Mouse (Mus musculus) intestine, embryonic 14.5 days (tissue): ENCODE results near the gene Scamp4. TPM values are rescaled to one million over a fixed set of nuclear protein-coding genes. Genes with fewer than 3 reads are reported as not detected.

Experiments
- ATAC-seq: fragments of 200-750 bp; cut with Nextera tagmentation; replicated peaks from 2 replicates; pipeline ENCODE4 v1.8.0; 2017; ENCODE audit warnings: low read depth, moderate number of reproducible peaks, moderate TSS enrichment, moderate library complexity; ENCODE audit not compliant: low FRiP score, low TSS enrichment
- DNase-seq: peaks from one replicate; pipeline ENCODE4 v3.0.0-alpha.2; 2018; ENCODE audit warnings: low spot score
- H3K27ac ChIP-seq: fragments of 300-500 bp; sonication (generic); 2 replicates; pipeline ENCODE4 v1.5.1; 2014; ENCODE audit warnings: low read depth, mild to moderate bottlenecking, control low read depth
- H3K27me3 ChIP-seq: fragments of 300-500 bp; sonication (generic); replicated peaks from 2 replicates; pipeline ENCODE4 v1.6.1; 2014; ENCODE audit warnings: low read length, control low read depth; ENCODE audit not compliant: control insufficient read depth, insufficient read depth
- H3K36me3 ChIP-seq: fragments of 300-500 bp; sonication (generic); 2 replicates; pipeline ENCODE4 v1.6.1; 2014; ENCODE audit warnings: low read length, control low read depth; ENCODE audit not compliant: control insufficient read depth, insufficient read depth
- H3K4me1 ChIP-seq: fragments of 300-500 bp; sonication (generic); replicated peaks from 2 replicates; pipeline ENCODE4 v1.6.1; 2014; ENCODE audit warnings: low read length, control low read depth, mixed read lengths; ENCODE audit not compliant: control insufficient read depth, insufficient read depth
- H3K4me2 ChIP-seq: fragments of 300-500 bp; sonication (generic); 2 replicates; pipeline ENCODE4 v1.6.1; 2014; ENCODE audit warnings: low read length
- H3K4me3 ChIP-seq: fragments of 300-500 bp; sonication (generic); 2 replicates; pipeline ENCODE4 v1.5.1; 2014; ENCODE audit warnings: low read depth, low read length, control low read depth, mixed read lengths
- H3K9ac ChIP-seq: fragments of 300-500 bp; sonication (generic); 2 replicates; pipeline ENCODE4 v1.6.1; 2014; ENCODE audit warnings: mild to moderate bottlenecking, low read length
- H3K9me3 ChIP-seq: fragments of 300-500 bp; sonication (generic); 2 replicates; pipeline ENCODE4 v1.6.1; 2016; ENCODE audit warnings: low read length, control low read depth; ENCODE audit not compliant: control insufficient read depth
- WGBS: fragments of 180-500 bp; shearing (Covaris S2); extraction: QIAGEN DNeasy Blood & Tissue Kit; methylation state at CpG from one replicate; pipeline ENCODE4 v1.1.7; 2014; 5-methylcytosine and 5-hydroxymethylcytosine counted together
- polyA plus RNA-seq: library from polyadenylated mRNA; unstranded; fragments of >200 nt; fragmentation: Nextera tagmentation; extraction: Ambion mirVana; gene quantifications from 2 replicates; pipeline ENCODE4 v1.2.1, GENCODE M21; 2014

The Scamp4 gene
- polyA plus RNA-seq, 1 experiment from 2014 or later: 108 TPM

DNA sequence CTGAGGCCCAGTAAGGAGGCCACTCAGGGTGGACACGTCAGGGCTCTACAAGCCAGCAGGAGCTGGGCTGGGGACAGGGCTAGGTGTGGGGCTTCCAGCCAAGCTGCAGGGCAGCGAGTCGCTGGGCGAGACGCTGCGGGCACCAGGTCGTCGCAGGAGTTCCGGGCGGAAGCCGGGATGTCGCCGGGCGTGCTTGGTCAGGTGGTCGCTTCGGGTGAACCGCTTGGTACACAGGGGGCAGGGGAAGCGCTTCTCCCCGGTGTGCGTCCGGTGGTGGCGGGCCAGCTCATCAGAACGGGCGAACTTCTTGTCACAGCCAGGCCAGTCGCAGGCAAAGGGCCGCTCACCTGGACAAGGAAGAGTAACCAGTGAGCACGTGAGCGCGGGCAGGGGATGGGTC, 33.8 kb upstream of the Scamp4 start:
- DNase-seq: no peak
- Histone ChIP-seq H3K27me3 (no peaks in the 10 kb centered on the region), H3K9me3 (no peaks in the 10 kb centered on the region), H3K4me3 (no peak overlapping the region), H3K4me2 (no peak overlapping the region), H3K27ac (no peak overlapping the region), H3K36me3 (peaks cover 21% of the 10 kb centered on the region), H3K9ac (no peak overlapping the region), H3K4me1 (peaks cover 31% of the 10 kb centered on the region)
- ATAC-seq: no peak
- 93% methylated on average over 29 of the region's 29 CpGs for WGBS

DNA sequence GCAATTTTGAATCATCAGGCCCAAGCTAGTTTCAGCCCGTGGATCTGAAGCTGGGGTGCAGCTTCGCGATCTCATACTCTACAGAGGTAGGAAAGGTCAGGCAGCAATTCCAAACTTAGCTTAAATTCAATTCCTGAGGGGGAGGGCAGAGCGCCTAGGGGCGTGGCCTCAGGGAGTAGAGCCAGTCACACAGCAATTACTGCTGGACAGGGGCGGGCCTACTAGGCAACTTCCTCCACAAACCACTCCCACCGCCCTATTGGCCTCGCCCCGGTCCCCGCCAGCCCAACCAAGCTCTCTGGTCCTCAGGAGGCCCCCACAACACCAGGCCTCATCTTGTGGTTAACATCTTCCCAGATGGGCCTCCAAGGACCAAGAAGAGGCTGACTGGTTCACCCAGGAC, 33.0 kb upstream of the Scamp4 start:
- Histone ChIP-seq H3K4me2 (peak overlapping the region; percentile 29), H3K36me3 (peaks cover 21% of the 10 kb centered on the region), H3K9ac (no peak overlapping the region), H3K4me1 (peaks cover 36% of the 10 kb centered on the region), H3K27ac (no peak overlapping the region), H3K4me3 (no peak overlapping the region), H3K9me3 (no peaks in the 10 kb centered on the region), H3K27me3 (no peaks in the 10 kb centered on the region)
- DNase-seq (no peak), ATAC-seq (no peak)
- WGBS: 29% methylated on average over 10 of the region's 10 CpGs

DNA sequence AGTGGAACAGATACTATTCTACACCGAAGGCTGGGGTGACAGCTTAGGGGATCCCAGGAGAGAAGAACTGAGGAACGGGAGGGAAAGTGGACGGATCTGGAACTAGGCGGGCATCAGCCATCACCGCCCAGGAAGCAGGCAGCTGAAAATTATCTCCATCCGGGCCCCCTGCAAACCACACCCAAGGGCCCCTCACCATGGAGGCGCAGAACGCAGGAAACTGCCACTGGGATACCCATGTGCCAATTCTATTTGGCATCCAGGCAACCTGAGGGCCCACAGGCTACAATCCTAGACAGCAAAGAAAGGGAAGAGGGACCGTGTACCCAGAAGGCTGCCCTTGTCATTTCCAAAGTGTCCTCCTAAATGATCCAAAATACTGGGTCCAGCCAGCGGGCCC, 32.3 kb upstream of the Scamp4 start:
- H3K4me2 ChIP-seq: no peak overlapping the region
- 89% methylated on average over 10 of the region's 10 CpGs for WGBS
- no peaks in the 10 kb centered on the region for H3K27me3 ChIP-seq
- no peak overlapping the region for H3K27ac ChIP-seq
- no peak overlapping the region for H3K9ac ChIP-seq
- peaks cover 21% of the 10 kb centered on the region for H3K36me3 ChIP-seq
- no peaks in the 10 kb centered on the region for H3K9me3 ChIP-seq
- ATAC-seq: no peak
- peaks cover 41% of the 10 kb centered on the region for H3K4me1 ChIP-seq
- no peak for DNase-seq
- no peak overlapping the region for H3K4me3 ChIP-seq

DNA sequence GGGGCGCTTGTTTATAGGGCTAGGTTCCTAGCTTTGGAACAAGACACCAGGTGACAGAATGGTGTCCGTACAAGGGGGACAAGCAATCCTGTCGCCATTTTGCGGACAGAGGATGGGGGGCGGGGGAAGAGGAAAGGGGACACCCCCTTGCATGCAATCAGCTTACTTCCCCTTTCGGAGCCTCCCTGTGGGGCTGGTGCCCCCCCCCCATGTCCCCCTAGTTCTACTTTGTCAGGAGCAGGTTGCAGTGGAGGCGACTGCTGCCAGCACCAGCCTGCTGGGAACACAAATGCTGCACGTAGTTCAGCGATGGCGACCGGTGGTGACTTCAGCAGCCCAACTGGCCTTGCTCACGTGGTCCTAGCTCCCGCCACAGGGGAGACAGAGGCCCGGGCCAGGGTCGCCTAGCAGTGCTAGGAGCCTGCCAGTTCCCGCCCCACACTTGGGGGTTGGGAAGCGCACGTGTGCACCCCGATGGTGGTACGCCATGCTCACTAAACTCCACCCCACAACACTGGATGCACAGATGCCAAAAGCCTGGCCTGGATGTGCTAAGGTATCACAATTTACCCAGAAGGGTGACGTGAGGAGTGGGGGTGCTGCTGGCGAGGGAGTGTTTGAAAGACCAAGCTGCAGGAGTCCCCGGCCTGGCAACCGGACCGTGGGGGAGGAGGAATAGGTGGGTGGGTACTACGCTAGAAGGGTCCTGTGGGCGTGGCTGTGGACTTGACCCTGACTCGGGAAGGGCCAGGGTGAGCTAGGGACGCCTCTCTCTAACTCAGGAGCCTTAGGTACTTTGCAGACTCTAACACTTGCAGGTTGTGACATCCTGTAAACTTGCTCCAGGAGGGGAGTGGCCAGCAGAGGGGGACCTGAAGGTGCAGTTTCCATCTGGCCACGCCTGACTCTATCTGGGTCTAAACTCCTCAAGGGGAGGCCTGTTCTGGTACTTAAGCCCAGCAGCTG, 31.5 kb upstream of the Scamp4 start:
- 20% methylated on average over 30 of the region's 30 CpGs for WGBS
- peak overlapping the region; percentile 3; the same call in 1 of the 2 replicates for H3K9ac ChIP-seq
- ATAC-seq: 0 out of 2 replicates have a peak, but pooled peaks have one; percentile 14
- peaks cover 48% of the 10 kb centered on the region for H3K4me1 ChIP-seq
- peaks cover 17% of the 10 kb centered on the region for H3K36me3 ChIP-seq
- H3K4me2 ChIP-seq: peak overlapping the region; percentile 34
- H3K9me3 ChIP-seq: no peaks in the 10 kb centered on the region
- H3K4me3 ChIP-seq: no peak overlapping the region
- H3K27ac ChIP-seq: peak overlapping the region; percentile 18; the same call in 1 of the 2 replicates
- no peaks in the 10 kb centered on the region for H3K27me3 ChIP-seq
- DNase-seq: no peak

DNA sequence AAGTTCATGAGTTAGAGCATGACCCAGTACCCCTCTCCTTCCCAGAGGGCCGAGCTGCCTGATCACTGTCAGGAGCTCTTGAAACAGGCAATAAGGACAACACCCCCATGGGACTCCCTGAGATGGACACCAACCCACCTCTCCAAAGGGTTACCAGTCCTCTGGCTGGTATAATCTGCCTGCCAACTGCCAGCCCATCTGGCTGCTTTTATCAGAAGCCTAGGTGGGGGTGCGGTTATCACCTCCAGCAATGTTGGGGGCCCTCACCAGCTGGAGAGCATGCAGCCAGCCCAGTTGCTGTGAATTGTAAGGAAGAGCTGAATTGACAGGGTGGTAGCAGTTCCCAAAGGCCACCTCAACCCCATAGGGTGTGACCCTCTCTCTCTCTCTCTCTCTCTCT, 30.2 kb upstream of the Scamp4 start:
- Histone ChIP-seq H3K27me3 (no peaks in the 10 kb centered on the region), H3K4me3 (no peak overlapping the region), H3K9ac (no peak overlapping the region), H3K36me3 (peaks cover 13% of the 10 kb centered on the region), H3K4me2 (no peak overlapping the region), H3K9me3 (no peaks in the 10 kb centered on the region), H3K4me1 (peaks cover 48% of the 10 kb centered on the region), H3K27ac (no peak overlapping the region)
- DNase-seq (no peak), ATAC-seq (no peak)
- 69% methylated on average over 2 of the region's 2 CpGs for WGBS

DNA sequence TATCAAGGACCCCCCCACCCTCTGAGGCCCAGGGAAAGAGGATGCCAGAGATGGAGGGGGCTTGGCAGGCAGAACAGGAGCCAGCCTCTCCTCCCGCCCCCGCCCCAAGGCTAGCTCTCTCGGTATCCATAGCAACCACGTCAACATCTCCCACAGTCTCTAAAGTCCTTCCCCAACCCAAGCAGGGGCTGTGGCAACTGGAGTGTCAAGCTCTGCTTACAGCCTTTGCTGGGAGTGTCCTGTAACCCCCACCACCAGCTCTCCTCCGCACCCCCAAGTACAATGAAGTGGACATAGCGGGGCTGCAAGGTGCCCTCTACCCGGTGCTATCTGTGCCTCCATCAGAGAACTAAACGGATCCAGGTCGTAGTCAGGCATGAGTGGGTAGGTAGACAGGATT, 28.7 kb upstream of the Scamp4 start:
- H3K4me2 ChIP-seq: no peak overlapping the region
- H3K36me3 ChIP-seq: no peaks in the 10 kb centered on the region
- H3K9me3 ChIP-seq: no peaks in the 10 kb centered on the region
- H3K27ac ChIP-seq: no peak overlapping the region
- DNase-seq: no peak
- H3K4me3 ChIP-seq: no peak overlapping the region
- H3K27me3 ChIP-seq: no peaks in the 10 kb centered on the region
- WGBS: 58% methylated on average over 9 of the region's 9 CpGs
- H3K9ac ChIP-seq: peak overlapping the region; percentile 16; the same call in 1 of the 2 replicates
- peaks cover 53% of the 10 kb centered on the region for H3K4me1 ChIP-seq
- ATAC-seq: no peak

DNA sequence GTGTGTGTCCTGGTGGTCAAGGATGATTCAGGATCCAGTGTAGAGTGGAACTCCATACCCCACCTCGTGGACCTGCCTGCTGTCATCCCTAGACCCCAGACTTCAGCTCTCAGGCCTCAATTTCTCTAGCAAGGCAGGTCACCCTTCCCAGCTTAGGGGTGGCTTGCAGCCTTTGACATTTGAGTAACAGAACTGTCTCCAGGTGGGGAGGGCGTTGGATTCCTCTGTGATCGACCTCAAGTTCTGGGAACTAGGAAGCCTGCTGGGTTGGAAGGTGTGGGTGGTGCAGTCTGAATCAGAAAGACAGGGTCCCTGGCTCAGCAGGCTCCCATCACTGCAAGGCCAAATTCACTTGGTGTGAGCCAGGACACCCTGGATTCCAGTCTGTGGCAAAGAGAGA, 27.8 kb upstream of the Scamp4 start:
- 68% methylated on average over 3 of the region's 3 CpGs for WGBS
- Histone ChIP-seq H3K27me3 (no peaks in the 10 kb centered on the region), H3K4me3 (no peak overlapping the region), H3K4me2 (no peak overlapping the region), H3K9ac (no peak overlapping the region), H3K4me1 (peaks cover 48% of the 10 kb centered on the region), H3K27ac (no peak overlapping the region), H3K9me3 (no peaks in the 10 kb centered on the region), H3K36me3 (no peaks in the 10 kb centered on the region)
- ATAC-seq (no peak), DNase-seq (no peak)

DNA sequence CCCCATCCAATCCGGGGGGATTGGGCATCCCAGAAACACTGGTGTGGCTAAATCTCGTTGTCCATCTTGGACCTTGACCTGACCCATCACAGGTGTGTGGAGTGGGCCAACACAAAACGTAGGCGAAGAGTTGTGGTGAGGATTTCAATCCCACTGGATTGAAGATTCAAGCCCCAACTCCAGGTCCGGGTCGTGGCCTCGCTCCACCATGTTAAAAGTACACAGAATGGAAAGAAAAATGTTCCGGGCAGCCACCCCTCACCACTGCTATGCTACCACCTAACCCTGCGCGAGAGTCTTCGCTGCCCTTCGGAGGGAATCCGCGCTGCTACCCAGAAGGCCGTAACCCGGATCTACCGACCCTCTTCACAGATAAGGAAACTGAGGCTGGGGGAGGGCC, 26.7 kb upstream of the Scamp4 start:
- peak overlapping the region; percentile 81 for H3K4me3 ChIP-seq
- H3K4me1 ChIP-seq: peaks cover 38% of the 10 kb centered on the region
- H3K36me3 ChIP-seq: no peaks in the 10 kb centered on the region
- 15% methylated on average over 17 of the region's 17 CpGs for WGBS
- H3K9me3 ChIP-seq: no peaks in the 10 kb centered on the region
- H3K4me2 ChIP-seq: peak overlapping the region; percentile 87
- no peaks in the 10 kb centered on the region for H3K27me3 ChIP-seq
- H3K27ac ChIP-seq: no peak overlapping the region
- DNase-seq: no peak
- no peak for ATAC-seq
- peak overlapping the region; percentile 69 for H3K9ac ChIP-seq
